Mouse (Mus musculus) G1E (cell line): ENCODE data around the gene Tlx3.

Experiments
- CTCF ChIP-seq: IDR thresholded peaks from 2 replicates; pipeline ENCODE4 v1.5.1; 2012; ENCODE audit warnings: low read depth, low read length, inconsistent platforms, mixed read lengths
- GATA1 ChIP-seq: IDR thresholded peaks from 2 replicates; pipeline ENCODE4 v1.6.1; 2012; ENCODE audit warnings: borderline replicate concordance, low read length, inconsistent platforms, mixed read lengths
- GATA2 ChIP-seq: IDR thresholded peaks from 2 replicates; pipeline ENCODE4 v1.6.1; 2012; ENCODE audit warnings: low read depth, low read length, inconsistent platforms, borderline replicate concordance
- POLR2AphosphoS5 ChIP-seq: IDR thresholded peaks from 2 replicates; pipeline ENCODE4 v1.6.1; 2012; ENCODE audit warnings: low read depth, low read length, inconsistent platforms; ENCODE audit not compliant: insufficient replicate concordance
- TAL1 ChIP-seq: conservative IDR thresholded peaks from 2 replicates; pipeline ENCODE4 v1.6.1; 2012; ENCODE audit warnings: low read depth, low read length, inconsistent platforms, mixed read lengths

- TF ChIP-seq CTCF: no peak
- TF ChIP-seq GATA1: no peak
- TF ChIP-seq TAL1: no peak
- TF ChIP-seq GATA2: no peak
- no peak for TF ChIP-seq POLR2AphosphoS5
These were observed 28.7 kb upstream of the Tlx3 start for GRCm38 (mm10) chr11:33232056-33232455.
